Mouse (Mus musculus) lung, adult 2 months (tissue): ENCODE results near the gene Gm49355.

Experiments used
- CTCF ChIP-seq: fragments of 200-500 bp; IDR thresholded peaks from 2 replicates; pipeline ENCODE4 v1.5.1; 2011; ENCODE audit warnings: mild to moderate bottlenecking, low read length, control low read depth; ENCODE audit not compliant: insufficient read depth
- POLR2A ChIP-seq: fragments of 200-500 bp; IDR thresholded peaks from 2 replicates; pipeline ENCODE4 v1.6.1; 2011; ENCODE audit warnings: low read depth, mild to moderate bottlenecking, control low read depth, low read length, borderline replicate concordance; ENCODE audit errors: extremely low read depth

DNA sequence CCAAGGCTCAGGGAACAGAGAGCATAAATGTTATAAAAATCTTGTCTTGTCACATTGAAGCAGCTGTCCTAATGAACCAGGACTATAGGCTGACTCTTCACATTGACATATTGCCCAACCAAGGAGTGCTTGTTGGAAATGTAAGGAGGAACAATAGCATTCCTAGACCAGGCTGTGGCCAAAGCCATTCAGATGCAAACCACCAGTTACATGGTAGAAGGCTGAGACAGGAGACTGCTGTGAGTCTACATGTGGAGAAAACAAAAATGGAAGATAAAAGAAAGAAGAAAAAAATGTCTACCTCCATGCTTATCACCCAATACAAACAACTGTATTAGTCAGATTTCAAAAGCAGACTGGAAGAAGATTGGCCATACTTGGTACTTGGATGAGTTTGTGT lies 15.4 kb downstream of the Gm49355 start:
- no peak for TF ChIP-seq POLR2A
- TF ChIP-seq CTCF: no peak
